8 mouse cellular contexts compared by ENCODE assay signal in the genomic region with DNA sequence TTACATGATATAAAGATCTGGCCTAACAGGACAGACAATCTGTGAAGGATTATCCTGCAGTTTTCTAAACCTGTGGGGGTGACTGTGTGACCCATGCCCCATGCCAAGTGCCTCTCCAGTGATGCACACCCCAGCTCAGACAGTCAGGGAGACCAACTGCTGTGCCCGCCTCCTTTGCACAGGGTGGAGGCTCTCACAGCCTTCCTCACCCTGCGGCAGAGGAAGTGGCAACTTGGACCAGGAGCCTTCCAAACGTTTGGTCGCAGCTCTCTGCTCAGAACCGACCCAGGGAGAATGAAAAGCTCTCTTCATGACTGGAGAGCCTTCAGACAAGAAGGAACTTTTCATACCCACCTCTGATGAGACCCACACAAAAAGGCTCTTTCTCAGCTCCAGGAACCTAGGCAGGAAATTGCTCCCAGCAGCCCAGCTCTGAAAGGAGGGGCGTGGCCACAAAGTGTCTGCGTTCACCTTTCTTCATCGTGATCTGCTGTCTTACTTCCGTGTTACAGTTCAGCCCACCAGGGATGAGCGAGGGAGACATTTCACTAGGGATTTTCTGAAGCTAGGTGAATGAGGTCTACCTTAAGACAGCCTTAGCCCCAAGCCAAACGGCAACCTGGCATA.
DNase-seq lines count a peak whose midpoint lies in the region; ATAC-seq lines count a peak whose summit lies in the region.

No protein-coding gene starts in this region.

- peak; percentile 70 for DNase-seq in heart, adult 11 months
- DNase-seq in heart, adult 9 months (ENCODE audit: low spot score in 2 of 2), result no peak
- DNase-seq in B cell, adult 2 months, result peak; percentile 5 to 16
- peak; percentile 35 for DNase-seq in embryonic facial prominence, embryonic 14.5 days (ENCODE audit: low spot score)
- no peak for DNase-seq in cerebellum, postnatal 36 days
- DNase-seq in cerebellum, postnatal 14 days, result no peak

- no peaks in the 10 kb centered on the region for H3K27me3 ChIP-seq in embryonic facial prominence, embryonic 14.5 days (replicated peaks; ENCODE audit: control insufficient read depth, insufficient read depth, low read length)

- H3K9me3 ChIP-seq in embryonic facial prominence, embryonic 14.5 days (ENCODE audit: control insufficient read depth, low read length), result no peaks in the 10 kb centered on the region

- H3K4me3 ChIP-seq in embryonic facial prominence, embryonic 14.5 days (ENCODE audit: low read depth, low read length), result 0 out of 2 replicates have a peak overlapping the region, but pooled peaks have one; percentile 10

- peak overlapping the region; percentile 30; the same call in 1 of the 2 replicates for H3K9ac ChIP-seq in embryonic facial prominence, embryonic 14.5 days (ENCODE audit: low read depth, low read length)

- ATAC-seq in embryonic facial prominence, embryonic 14.5 days (ENCODE audit: low read depth), result 0 out of 2 replicates have a peak, but pooled peaks have one; percentile 18
- ATAC-seq in megakaryocyte, adult 5-6 weeks (ENCODE audit: poor library complexity, severe bottlenecking), result peak; percentile 84
- ATAC-seq in frontal cortex, adult (ENCODE audit: low TSS enrichment), result no peak

- WGBS in embryonic facial prominence, embryonic 14.5 days, result 28% methylated on average over 11 of the region's 11 CpGs

- H3K27ac ChIP-seq in embryonic facial prominence, embryonic 14.5 days (replicated peaks; ENCODE audit: low read depth, low read length), result no peak overlapping the region

- 0 out of 2 replicates have a peak, but pooled peaks cover 3% of the 10 kb centered on the region for H3K4me1 ChIP-seq in embryonic facial prominence, embryonic 14.5 days (ENCODE audit: control insufficient read depth, insufficient read depth, low read length)

- no peaks in the 10 kb centered on the region for H3K36me3 ChIP-seq in embryonic facial prominence, embryonic 14.5 days (ENCODE audit: control insufficient read depth, insufficient read depth, low read length)

- H3K4me2 ChIP-seq in embryonic facial prominence, embryonic 14.5 days (ENCODE audit: low read depth, low read length), result peak overlapping the region; percentile 45

Comparison
In these comparisons a context has a peak if more than half of its experiments do, and no peak if none do; other contexts are left out.
1. DNase-seq: peak in heart, adult 11 months (single experiment), B cell, adult 2 months (2 of 2) and embryonic facial prominence, embryonic 14.5 days (single experiment); none in heart, adult 9 months (0 of 2), cerebellum, postnatal 36 days (0 of 2) and cerebellum, postnatal 14 days (0 of 2).